Mouse (Mus musculus) myocyte (in vitro differentiated cells): Measurements from ENCODE around the gene Ptprm.

Experiments
- MAX ChIP-seq: IDR thresholded peaks from one replicate; pipeline ENCODE4 v1.6.1; 2011; ENCODE audit warnings: low read depth, mild to moderate bottlenecking, control low read depth
- MYOG ChIP-seq, 3 experiments: IDR thresholded peaks; one replicate each; pipeline ENCODE4 v1.6.1; 2011; ENCODE audit warnings: control low read depth in 2 of 3, low read depth in 2 of 3, mild to moderate bottlenecking in 2 of 3; ENCODE audit not compliant: insufficient read length in 2 of 3, control insufficient read depth in 1 of 3, insufficient read depth in 1 of 3
- POLR2A ChIP-seq: IDR thresholded peaks from one replicate; pipeline ENCODE4 v1.6.1; 2011; ENCODE audit warnings: low read depth, mild to moderate bottlenecking, control low read depth, moderate library complexity; ENCODE audit not compliant: insufficient read length

DNA sequence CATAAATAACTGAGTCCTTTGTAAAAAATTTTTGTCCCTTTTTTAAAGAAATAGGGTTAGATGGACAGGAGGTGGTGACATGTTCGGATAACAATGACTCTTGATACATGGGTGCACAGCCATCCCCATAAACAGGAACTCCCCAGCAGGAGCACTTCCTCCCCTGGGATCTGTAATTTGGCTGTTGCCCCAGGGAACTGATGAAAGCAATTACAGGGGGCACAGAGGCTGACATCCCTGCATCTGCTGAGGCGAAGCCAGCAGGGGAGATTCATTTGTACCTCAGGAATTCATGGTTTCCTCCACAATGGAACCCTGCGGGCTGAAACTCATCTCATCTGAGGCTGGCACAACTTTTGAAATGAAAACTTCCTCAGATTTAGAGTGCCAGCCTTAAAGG is 140.5 kb downstream of the Ptprm start:
- TF ChIP-seq POLR2A (no peak), MYOG (IDR thresholded peaks at IDR 0.05; ENCODE audit: control insufficient read depth in 1 of 3, insufficient read depth in 1 of 3, insufficient read length in 2 of 3, low read depth in 2 of 3) (no peak), MAX (no peak)
